Mouse (Mus musculus): ENCODE data around the gene Gprasp1.

GRCm38 (mm10) chrX:135703111-135703510 is 39.4 kb upstream of the Gprasp1 start:
- TF ChIP-seq POLR2A (IDR thresholded peaks at IDR 0.05; ENCODE audit: extremely low read depth, insufficient read depth, low read length), result no peak
- no peak for TF ChIP-seq CTCF (IDR thresholded peaks at IDR 0.05; ENCODE audit: low read depth, low read length)
